Mouse (Mus musculus): ENCODE results near the gene Selenoo. TPM values are rescaled to one million over a fixed set of nuclear protein-coding genes. Genes with fewer than 3 reads are reported as not detected.

The Selenoo gene
- polyA plus RNA-seq, 1 experiment from 2014 or later = 12.4 TPM

DNA sequence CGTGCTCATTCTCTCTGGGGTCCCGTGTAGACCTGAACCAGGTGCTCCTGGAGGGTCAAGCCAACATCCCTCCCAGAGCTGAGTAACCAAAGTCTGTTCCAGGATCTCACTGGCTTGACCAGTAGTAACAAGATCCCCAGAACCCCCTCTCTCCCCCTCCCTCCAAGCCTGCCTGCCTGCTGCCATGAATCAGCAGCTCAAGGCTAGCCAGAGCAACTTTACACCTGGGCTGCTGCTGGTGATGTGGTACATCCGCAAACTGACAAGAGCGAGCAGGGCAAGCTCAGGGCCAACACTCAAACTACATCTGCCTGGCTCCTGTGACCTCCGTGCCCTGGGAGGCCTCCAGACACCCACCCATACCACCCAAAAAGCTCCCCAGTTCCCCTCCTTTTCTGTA is 52.6 kb downstream of the Selenoo start:
- Histone ChIP-seq H3K4me2 (no peak overlapping the region; the same call in 1 of the 2 replicates), H3K36me3 (no peaks in the 10 kb centered on the region), H3K27ac (ENCODE audit: poor library complexity, severe bottlenecking) (no peak overlapping the region), H3K4me1 (replicated peaks) (peaks cover 43% of the 10 kb centered on the region), H3K9ac (no peak overlapping the region), H3K9me3 (replicated peaks) (no peaks in the 10 kb centered on the region), H3K27me3 (replicated peaks) (peaks cover 66% of the 10 kb centered on the region), H3K4me3 (no peak overlapping the region)
- WGBS = 17% methylated on average over 5 of the region's 5 CpGs
- no peak for ATAC-seq (ENCODE audit: insufficient number of reproducible peaks, low FRiP score)

DNA sequence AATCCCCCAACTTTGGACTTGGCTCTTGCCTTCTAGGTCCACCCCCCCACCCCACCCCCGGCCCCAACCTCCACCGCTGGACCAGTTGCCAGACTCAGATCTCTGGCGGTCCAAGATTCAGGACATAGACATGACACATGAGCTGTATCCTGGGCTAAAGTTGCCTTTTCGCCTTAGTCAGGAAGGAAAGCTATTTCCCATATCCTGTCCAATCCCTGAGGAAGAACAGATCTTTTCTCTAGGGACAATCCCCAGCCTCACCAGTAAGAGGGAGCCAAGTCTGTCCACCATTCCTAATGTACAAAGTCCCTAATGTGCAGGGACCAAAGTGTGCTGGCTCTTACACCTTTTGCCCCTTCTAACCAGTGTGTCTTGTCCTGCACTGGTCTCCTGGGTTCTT is 53.0 kb downstream of the Selenoo start:
- 52% methylated on average over 4 of the region's 4 CpGs for WGBS
- ATAC-seq (ENCODE audit: insufficient number of reproducible peaks, low FRiP score) = no peak
- Histone ChIP-seq H3K9ac (no peak overlapping the region), H3K27ac (ENCODE audit: poor library complexity, severe bottlenecking) (no peak overlapping the region), H3K4me1 (replicated peaks) (peaks cover 48% of the 10 kb centered on the region), H3K4me3 (no peak overlapping the region), H3K27me3 (replicated peaks) (peaks cover 71% of the 10 kb centered on the region), H3K4me2 (no peak overlapping the region), H3K36me3 (no peaks in the 10 kb centered on the region), H3K9me3 (replicated peaks) (no peaks in the 10 kb centered on the region)

DNA sequence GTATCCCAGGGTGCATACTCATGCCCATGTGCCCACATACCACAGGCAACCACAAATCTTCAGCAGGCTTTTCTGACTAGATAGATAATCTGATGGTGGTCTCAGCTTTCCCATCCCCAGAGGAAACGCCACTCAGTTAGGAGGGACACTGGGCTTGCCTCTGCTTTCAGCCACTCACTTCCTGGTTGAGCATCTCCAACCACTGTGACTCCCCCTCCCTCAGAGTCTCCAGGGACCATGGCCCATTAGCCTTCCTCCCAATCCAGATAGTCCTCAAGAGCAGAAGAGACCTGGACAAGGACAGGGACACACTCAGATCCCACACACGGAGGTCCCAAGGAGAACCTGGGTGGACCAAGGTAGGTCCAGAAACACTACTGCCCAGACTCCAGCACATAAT is 54.2 kb downstream of the Selenoo start:
- ATAC-seq (ENCODE audit: insufficient number of reproducible peaks, low FRiP score) = no peak
- H3K36me3 ChIP-seq = no peaks in the 10 kb centered on the region
- H3K4me3 ChIP-seq = no peak overlapping the region
- WGBS = 68% methylated on average over 2 of the region's 2 CpGs
- no peak overlapping the region for H3K9ac ChIP-seq
- no peak overlapping the region for H3K4me2 ChIP-seq
- H3K27ac ChIP-seq (ENCODE audit: poor library complexity, severe bottlenecking) = no peak overlapping the region
- H3K9me3 ChIP-seq (replicated peaks) = no peaks in the 10 kb centered on the region
- H3K4me1 ChIP-seq (replicated peaks) = peaks cover 37% of the 10 kb centered on the region
- H3K27me3 ChIP-seq (replicated peaks) = peaks cover 83% of the 10 kb centered on the region

DNA sequence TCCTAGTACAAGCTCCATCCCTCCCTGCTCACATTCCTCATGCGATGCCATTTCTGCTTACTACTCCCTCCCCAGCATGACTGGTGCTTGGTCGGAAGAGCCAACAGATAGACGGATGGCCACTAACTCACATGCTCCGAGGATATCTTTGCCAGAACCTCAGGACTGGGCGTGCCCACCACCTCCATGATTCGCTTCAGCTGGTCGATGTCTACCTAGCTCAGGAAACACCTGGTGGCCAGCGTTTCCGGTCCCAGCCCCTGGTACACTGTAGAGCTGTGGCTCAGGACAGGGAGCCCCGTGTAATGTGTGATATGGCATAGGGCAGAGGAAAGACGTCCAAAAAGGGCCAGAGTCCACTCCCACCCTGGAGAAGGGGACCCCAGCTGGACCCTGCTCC is 56.1 kb downstream of the Selenoo start:
- 81% methylated on average over 11 of the region's 11 CpGs for WGBS
- no peaks in the 10 kb centered on the region for H3K9me3 ChIP-seq (replicated peaks)
- H3K9ac ChIP-seq = no peak overlapping the region
- H3K27ac ChIP-seq (ENCODE audit: poor library complexity, severe bottlenecking) = no peak overlapping the region
- peaks cover 46% of the 10 kb centered on the region for H3K4me1 ChIP-seq (replicated peaks)
- H3K4me3 ChIP-seq = no peak overlapping the region
- no peak overlapping the region for H3K4me2 ChIP-seq
- peaks cover 95% of the 10 kb centered on the region for H3K27me3 ChIP-seq (replicated peaks)
- H3K36me3 ChIP-seq = no peaks in the 10 kb centered on the region
- no peak for ATAC-seq (ENCODE audit: insufficient number of reproducible peaks, low FRiP score)

DNA sequence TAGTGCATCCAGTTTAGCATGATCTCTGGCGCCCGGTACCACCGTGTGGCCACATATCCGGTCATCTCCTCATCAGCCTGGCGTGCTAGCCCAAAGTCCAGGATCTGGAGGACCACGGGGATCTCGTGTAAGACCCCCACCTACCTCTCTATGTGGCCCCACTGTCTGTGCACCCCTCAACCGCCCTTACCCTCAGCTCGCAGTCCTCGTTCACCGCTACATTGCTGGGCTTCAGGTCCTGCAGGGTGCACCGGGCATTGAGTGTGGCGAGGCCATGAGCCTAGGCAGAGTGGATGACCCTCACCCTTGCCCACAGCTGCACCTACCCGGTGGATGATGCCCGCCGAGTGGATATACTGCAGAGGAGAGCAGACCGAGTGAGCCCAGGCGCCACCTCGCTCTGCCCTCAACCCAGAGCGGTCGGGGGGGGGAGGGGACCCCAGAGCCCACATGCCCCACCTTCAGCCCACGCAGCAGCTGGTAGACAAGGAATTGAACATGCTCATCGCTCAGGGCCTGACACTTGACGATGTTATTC is 57.0 kb downstream of the Selenoo start:
- Histone ChIP-seq H3K4me1 (replicated peaks) (peaks cover 46% of the 10 kb centered on the region), H3K27ac (ENCODE audit: poor library complexity, severe bottlenecking) (no peak overlapping the region), H3K36me3 (no peaks in the 10 kb centered on the region), H3K9me3 (replicated peaks) (no peaks in the 10 kb centered on the region), H3K9ac (no peak overlapping the region), H3K27me3 (replicated peaks) (peaks cover 92% of the 10 kb centered on the region), H3K4me2 (peak overlapping the region; percentile 63), H3K4me3 (0 out of 2 replicates have a peak overlapping the region, but pooled peaks have one; percentile 34)
- WGBS = 58% methylated on average over 24 of the region's 24 CpGs
- no peak for ATAC-seq (ENCODE audit: insufficient number of reproducible peaks, low FRiP score)

DNA sequence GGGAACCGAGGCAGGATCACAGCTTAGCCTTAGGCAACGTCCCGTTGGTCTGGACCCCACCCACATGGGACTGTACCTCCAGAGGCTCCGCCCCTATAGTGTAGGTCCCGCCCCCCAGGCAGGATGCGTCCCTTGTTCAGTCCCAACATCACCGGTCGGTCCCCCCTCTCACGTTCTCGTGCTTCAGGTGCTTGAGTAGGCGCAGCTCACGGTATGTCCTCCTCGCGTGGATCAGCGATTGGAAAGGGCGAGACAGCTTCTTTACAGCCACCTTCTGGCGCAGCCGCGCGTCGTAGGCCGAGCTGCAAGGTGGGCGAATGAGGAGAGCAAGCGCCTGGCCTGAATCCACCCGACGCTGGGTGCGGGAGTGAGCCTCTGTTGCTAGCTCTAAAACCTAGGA is 57.7 kb downstream of the Selenoo start:
- ATAC-seq (ENCODE audit: insufficient number of reproducible peaks, low FRiP score) = no peak
- WGBS = 2% methylated on average over 27 of the region's 27 CpGs
- no peaks in the 10 kb centered on the region for H3K9me3 ChIP-seq (replicated peaks)
- H3K27me3 ChIP-seq (replicated peaks) = peaks cover 85% of the 10 kb centered on the region
- peak overlapping the region; percentile 34 for H3K4me3 ChIP-seq
- no peak overlapping the region for H3K27ac ChIP-seq (ENCODE audit: poor library complexity, severe bottlenecking)
- H3K9ac ChIP-seq = peak overlapping the region; percentile 39
- peaks cover 39% of the 10 kb centered on the region for H3K4me1 ChIP-seq (replicated peaks)
- H3K36me3 ChIP-seq = no peaks in the 10 kb centered on the region
- peak overlapping the region; percentile 63 for H3K4me2 ChIP-seq

DNA sequence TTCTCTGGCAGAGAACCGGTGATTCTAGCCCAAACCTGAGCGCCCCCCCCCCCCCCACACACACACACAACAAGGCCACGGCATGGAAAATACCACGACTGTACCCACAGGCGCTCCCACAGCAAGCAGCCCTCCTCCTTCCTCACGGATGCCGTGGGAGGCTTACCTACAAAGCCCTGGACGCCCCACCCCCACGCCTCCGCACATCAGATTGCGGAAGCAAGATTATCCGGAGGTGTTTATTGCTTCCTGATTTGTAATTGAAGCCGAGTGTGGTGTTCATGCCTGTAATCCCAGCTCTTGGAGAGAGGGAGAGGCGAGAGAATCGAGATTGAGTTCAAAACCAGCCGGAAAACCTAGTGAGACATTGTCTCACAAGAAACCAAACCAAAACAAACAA is 58.1 kb downstream of the Selenoo start:
- no peaks in the 10 kb centered on the region for H3K36me3 ChIP-seq
- H3K9ac ChIP-seq = peak overlapping the region; percentile 39; the same call in 1 of the 2 replicates
- peaks cover 34% of the 10 kb centered on the region for H3K4me1 ChIP-seq (replicated peaks)
- no peak for ATAC-seq (ENCODE audit: insufficient number of reproducible peaks, low FRiP score)
- 8% methylated on average over 15 of the region's 16 CpGs for WGBS
- no peak overlapping the region for H3K27ac ChIP-seq (ENCODE audit: poor library complexity, severe bottlenecking)
- H3K4me2 ChIP-seq = peak overlapping the region; percentile 63
- H3K4me3 ChIP-seq = peak overlapping the region; percentile 34
- no peaks in the 10 kb centered on the region for H3K9me3 ChIP-seq (replicated peaks)
- peaks cover 80% of the 10 kb centered on the region for H3K27me3 ChIP-seq (replicated peaks)

DNA sequence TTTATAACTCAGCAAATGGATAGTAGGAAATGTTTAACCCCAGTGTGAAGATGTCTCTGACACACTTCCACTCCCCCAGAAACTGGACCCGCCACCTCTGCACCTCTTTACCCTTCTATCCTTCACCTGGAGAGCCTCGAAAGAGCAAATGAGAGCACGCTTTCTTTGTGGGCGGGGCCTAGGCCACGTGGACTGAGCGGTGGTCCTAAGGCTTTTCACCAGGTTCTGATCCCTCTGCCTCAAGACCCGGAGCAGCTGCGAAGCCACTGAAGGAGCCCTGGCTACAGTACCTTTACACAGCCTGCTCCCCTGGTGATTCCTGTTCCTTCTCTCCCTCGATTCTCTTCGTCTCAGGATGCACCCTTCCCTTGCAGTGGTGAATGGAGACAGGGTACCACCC is 58.6 kb downstream of the Selenoo start:
- Histone ChIP-seq H3K4me3 (no peak overlapping the region), H3K36me3 (no peaks in the 10 kb centered on the region), H3K9me3 (replicated peaks) (no peaks in the 10 kb centered on the region), H3K27me3 (replicated peaks) (peaks cover 76% of the 10 kb centered on the region), H3K4me2 (no peak overlapping the region), H3K9ac (no peak overlapping the region), H3K27ac (ENCODE audit: poor library complexity, severe bottlenecking) (no peak overlapping the region), H3K4me1 (replicated peaks) (peaks cover 32% of the 10 kb centered on the region)
- no peak for ATAC-seq (ENCODE audit: insufficient number of reproducible peaks, low FRiP score)
- 20% methylated on average over 10 of the region's 10 CpGs for WGBS

DNA sequence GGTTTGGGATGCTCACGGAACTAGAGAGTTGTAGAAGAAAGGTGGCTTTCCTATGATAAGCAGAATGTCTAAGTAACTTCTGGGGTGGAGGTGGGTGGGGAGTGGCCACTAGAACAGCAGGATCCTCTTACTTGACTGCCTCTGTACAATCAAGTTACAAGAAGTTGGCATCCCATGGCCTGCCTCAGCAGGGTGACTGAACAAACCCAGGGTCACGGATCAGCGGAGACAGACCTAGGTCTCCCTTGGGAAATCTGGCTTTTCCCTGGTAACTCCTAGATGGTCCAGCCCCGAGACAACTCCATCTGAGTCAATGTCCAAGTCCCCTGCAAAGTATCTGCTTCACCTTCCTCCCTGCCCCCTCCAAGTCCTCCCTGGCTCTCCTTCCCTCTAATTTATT is 59.0 kb downstream of the Selenoo start:
- H3K27me3 ChIP-seq (replicated peaks) = peaks cover 72% of the 10 kb centered on the region
- no peak overlapping the region for H3K4me2 ChIP-seq
- no peaks in the 10 kb centered on the region for H3K36me3 ChIP-seq
- no peak overlapping the region for H3K9ac ChIP-seq
- H3K4me1 ChIP-seq (replicated peaks) = peaks cover 32% of the 10 kb centered on the region
- WGBS = 56% methylated on average over 4 of the region's 4 CpGs
- no peaks in the 10 kb centered on the region for H3K9me3 ChIP-seq (replicated peaks)
- no peak overlapping the region for H3K4me3 ChIP-seq
- no peak overlapping the region for H3K27ac ChIP-seq (ENCODE audit: poor library complexity, severe bottlenecking)
- ATAC-seq (ENCODE audit: insufficient number of reproducible peaks, low FRiP score) = no peak

DNA sequence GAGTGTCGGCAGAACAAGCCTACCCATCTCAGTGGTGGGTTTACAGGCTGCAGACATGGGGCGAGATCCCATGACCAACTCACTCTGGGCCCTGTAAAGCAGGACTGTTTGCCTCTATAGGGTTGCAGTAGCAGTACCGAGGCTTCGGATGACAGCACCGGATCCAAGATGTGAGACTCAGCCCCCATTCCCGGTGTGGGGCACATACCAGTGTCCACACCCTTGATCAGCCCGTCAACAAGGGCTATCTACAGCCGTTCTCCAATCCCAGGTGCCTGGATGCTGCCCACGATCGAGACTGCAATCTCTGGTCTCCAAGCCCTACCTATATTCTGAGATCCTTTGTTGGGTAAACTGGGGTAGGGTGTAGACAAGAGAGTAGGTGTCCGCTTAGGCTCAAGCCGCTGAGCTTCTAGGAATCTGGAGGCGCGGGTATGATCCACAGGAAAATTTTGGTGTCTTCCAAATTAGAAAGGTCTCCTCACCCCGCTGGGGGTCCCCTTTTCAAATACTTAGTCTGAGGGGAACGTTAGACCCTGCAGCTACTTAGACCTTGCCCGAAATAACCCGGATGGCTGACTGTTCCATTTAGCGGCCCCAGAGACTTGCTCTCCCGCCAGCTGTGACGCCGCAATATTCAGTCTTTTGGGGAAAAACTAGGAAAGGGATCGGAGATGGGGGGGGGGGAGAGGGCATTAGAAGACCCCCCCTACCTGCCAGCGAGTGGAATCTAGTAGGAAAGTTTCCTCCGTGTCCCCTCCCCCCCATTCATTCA is 59.8 kb downstream of the Selenoo start:
- no peak for ATAC-seq (ENCODE audit: insufficient number of reproducible peaks, low FRiP score)
- Histone ChIP-seq H3K36me3 (peaks cover 4% of the 10 kb centered on the region), H3K4me1 (replicated peaks) (peaks cover 32% of the 10 kb centered on the region), H3K4me3 (peak overlapping the region; percentile 64), H3K27ac (ENCODE audit: poor library complexity, severe bottlenecking) (no peak overlapping the region), H3K4me2 (peak overlapping the region; percentile 89), H3K9me3 (replicated peaks) (no peaks in the 10 kb centered on the region), H3K27me3 (replicated peaks) (peaks cover 64% of the 10 kb centered on the region), H3K9ac (peak overlapping the region; percentile 71)
- 7% methylated on average over 25 of the region's 25 CpGs for WGBS

DNA sequence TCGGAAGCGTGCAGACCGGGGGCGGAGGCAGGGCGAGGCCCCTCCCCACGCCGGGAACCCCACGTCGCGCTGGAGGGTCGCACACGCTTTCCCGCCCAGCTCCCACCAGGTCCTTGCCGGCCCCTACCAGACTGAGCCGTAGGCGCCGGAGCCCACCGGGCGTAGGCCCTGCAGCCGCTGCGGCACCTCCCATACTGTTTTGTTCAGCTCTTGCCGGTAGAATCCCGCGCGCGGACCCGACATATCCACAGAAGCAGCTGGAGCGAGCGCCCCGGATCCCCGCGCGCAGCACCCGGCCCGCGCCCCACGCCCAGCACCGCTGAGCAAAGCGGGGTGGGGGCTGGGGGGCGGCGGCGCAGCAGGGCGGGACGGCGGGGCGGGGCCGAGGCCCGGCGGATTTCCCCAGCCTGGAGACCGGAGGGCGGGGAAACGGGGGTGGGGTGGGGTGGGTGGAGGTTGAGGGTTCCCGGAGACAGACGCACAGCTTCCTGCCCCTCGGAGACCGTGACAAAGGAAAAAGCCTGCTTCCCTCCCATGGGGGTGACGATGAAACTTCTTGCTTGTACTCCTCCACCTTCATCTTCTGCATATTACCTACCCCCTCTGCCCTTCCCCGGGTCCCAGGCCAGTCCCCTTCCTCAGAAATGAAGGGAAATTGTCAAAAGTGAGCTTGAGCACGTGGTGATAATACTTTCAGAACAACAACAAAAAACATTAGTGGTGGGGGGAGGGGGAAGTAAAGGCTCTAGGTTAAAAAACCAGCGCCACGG is 60.6 kb downstream of the Selenoo start, which contains the start of gene Mapk11:
Gene Mapk11 (minus strand): TSS at position 358 of the 770 bp plus-strand sequence.
- H3K4me1 ChIP-seq (replicated peaks) = peaks cover 32% of the 10 kb centered on the region
- H3K27me3 ChIP-seq (replicated peaks) = peaks cover 57% of the 10 kb centered on the region
- ATAC-seq (ENCODE audit: insufficient number of reproducible peaks, low FRiP score) = peak; percentile 60
- H3K4me2 ChIP-seq = peak within 1 kb of the TSS; percentile 89
- peaks cover 12% of the 10 kb centered on the region for H3K36me3 ChIP-seq
- H3K27ac ChIP-seq (ENCODE audit: poor library complexity, severe bottlenecking) = no peak within 1 kb of the TSS
- no peaks in the 10 kb centered on the region for H3K9me3 ChIP-seq (replicated peaks)
- peak within 1 kb of the TSS; percentile 64 for H3K4me3 ChIP-seq
- 0% methylated on average over 55 of the region's 61 CpGs for WGBS
- peak within 1 kb of the TSS; percentile 71 for H3K9ac ChIP-seq
